Mouse (Mus musculus): Measurements from ENCODE around the gene Parp8. TPM values are rescaled to one million over a fixed set of nuclear protein-coding genes. Genes with fewer than 3 reads are reported as not detected.

Gene Parp8
- total RNA-seq, 2 experiments from 2014 or later = 15.1 to 17.1 TPM

GRCm38 (mm10) chr13:116843937-116844336 lies 181.4 kb downstream of the Parp8 start:
- DNase-seq = no peak

GRCm38 (mm10) chr13:116830984-116831383 lies 194.4 kb downstream of the Parp8 start:
- DNase-seq = no peak

- DNase-seq = no peak
Measured at GRCm38 (mm10) chr13:116829015-116829414, 196.3 kb downstream of the Parp8 start.

GRCm38 (mm10) chr13:116811456-116811855 lies 213.9 kb downstream of the Parp8 start:
- no peak for DNase-seq

Other genes starting within 250 kb of the Parp8 start
- 10 to 100 TPM; 14.3 to 14.7 TPM for gene Emb, start 183.0 kb upstream of the Parp8 start, total RNA-seq (2021)
- gene Gm17509, start 195.5 kb upstream of the Parp8 start, total RNA-seq (2021) = not detected

All from heart, postnatal 4 days (tissue).